Mouse (Mus musculus) G1E (cell line): ENCODE data around the gene Gm3417. TPM values are rescaled to one million over a fixed set of nuclear protein-coding genes. Genes with fewer than 3 reads are reported as not detected.

ENCODE experiments used
- ATAC-seq: 2 replicates; pipeline ENCODE4 v1.8.0; 2016; ENCODE audit warnings: mild to moderate bottlenecking; ENCODE audit not compliant: insufficient number of reproducible peaks, poor library complexity, low FRiP score, severe bottlenecking; ENCODE audit errors: extremely low read depth
- DNase-seq: peaks from one replicate; pipeline ENCODE4 v3.0.0; 2012; ENCODE audit warnings: low spot score
- H3K27me3 ChIP-seq: 2 replicates; pipeline ENCODE4 v1.6.1; 2012; ENCODE audit warnings: mild to moderate bottlenecking, low read length, inconsistent platforms; ENCODE audit not compliant: insufficient read depth
- H3K36me3 ChIP-seq: replicated peaks from 2 replicates; pipeline ENCODE3; 2012; ENCODE audit warnings: mild to moderate bottlenecking, inconsistent platforms
- H3K4me1 ChIP-seq: 2 replicates; pipeline ENCODE4 v1.6.1; 2012; ENCODE audit warnings: low read depth, low read length, inconsistent platforms, mixed read lengths; ENCODE audit not compliant: insufficient read depth
- H3K4me3 ChIP-seq: 2 replicates; pipeline ENCODE4 v1.5.1; 2012; ENCODE audit warnings: low read depth, mild to moderate bottlenecking, inconsistent platforms, low read length, moderate library complexity, mixed read lengths
- H3K9me3 ChIP-seq: replicated peaks from 2 replicates; pipeline ENCODE4 v1.6.1; 2012; ENCODE audit warnings: inconsistent platforms
- CTCF ChIP-seq: IDR thresholded peaks from 2 replicates; pipeline ENCODE4 v1.5.1; 2012; ENCODE audit warnings: low read depth, low read length, inconsistent platforms, mixed read lengths
- GATA1 ChIP-seq: IDR thresholded peaks from 2 replicates; pipeline ENCODE4 v1.6.1; 2012; ENCODE audit warnings: borderline replicate concordance, low read length, inconsistent platforms, mixed read lengths
- GATA2 ChIP-seq: IDR thresholded peaks from 2 replicates; pipeline ENCODE4 v1.6.1; 2012; ENCODE audit warnings: low read depth, low read length, inconsistent platforms, borderline replicate concordance
- POLR2AphosphoS5 ChIP-seq: IDR thresholded peaks from 2 replicates; pipeline ENCODE4 v1.6.1; 2012; ENCODE audit warnings: low read depth, low read length, inconsistent platforms; ENCODE audit not compliant: insufficient replicate concordance
- TAL1 ChIP-seq: conservative IDR thresholded peaks from 2 replicates; pipeline ENCODE4 v1.6.1; 2012; ENCODE audit warnings: low read depth, low read length, inconsistent platforms, mixed read lengths
- polyA plus RNA-seq: library from polyadenylated mRNA; stranded (reverse); fragments of >175 nt; gene quantifications from 2 replicates; pipeline ENCODE4 v1.2.3, GENCODE M21; 2012
- total RNA-seq, 2 experiments: library from RNA; stranded (forward) in 1 of 2; stranded (reverse) in 1 of 2; fragments of 200-1000 nt in 1 of 2; fragments of >200 nt in 1 of 2; fragmentation: Nextera tagmentation in 1 of 2; gene quantifications; 2 replicates each; pipeline ENCODE4 v1.2.3; 2014 to 2017

Gene Gm3417
- total and polyA plus RNA-seq, 3 experiments = 0.27 to 7.0 (median 2.5) TPM

- TF ChIP-seq GATA2 = no peak
- no peak for TF ChIP-seq CTCF
- no peak for TF ChIP-seq TAL1
- TF ChIP-seq GATA1 = no peak
- TF ChIP-seq POLR2AphosphoS5 = no peak
- H3K36me3 ChIP-seq = no peaks in the 10 kb centered on the region
- H3K27me3 ChIP-seq = peaks cover 32% of the 10 kb centered on the region
- no peak for ATAC-seq
- no peak for DNase-seq
- no peaks in the 10 kb centered on the region for H3K9me3 ChIP-seq
- no peak overlapping the region for H3K4me3 ChIP-seq
- peaks cover 8% of the 10 kb centered on the region for H3K4me1 ChIP-seq
Observed at GRCm38 (mm10) chr17:14928631-14929030, 50.0 kb downstream of the Gm3417 start.

DNA sequence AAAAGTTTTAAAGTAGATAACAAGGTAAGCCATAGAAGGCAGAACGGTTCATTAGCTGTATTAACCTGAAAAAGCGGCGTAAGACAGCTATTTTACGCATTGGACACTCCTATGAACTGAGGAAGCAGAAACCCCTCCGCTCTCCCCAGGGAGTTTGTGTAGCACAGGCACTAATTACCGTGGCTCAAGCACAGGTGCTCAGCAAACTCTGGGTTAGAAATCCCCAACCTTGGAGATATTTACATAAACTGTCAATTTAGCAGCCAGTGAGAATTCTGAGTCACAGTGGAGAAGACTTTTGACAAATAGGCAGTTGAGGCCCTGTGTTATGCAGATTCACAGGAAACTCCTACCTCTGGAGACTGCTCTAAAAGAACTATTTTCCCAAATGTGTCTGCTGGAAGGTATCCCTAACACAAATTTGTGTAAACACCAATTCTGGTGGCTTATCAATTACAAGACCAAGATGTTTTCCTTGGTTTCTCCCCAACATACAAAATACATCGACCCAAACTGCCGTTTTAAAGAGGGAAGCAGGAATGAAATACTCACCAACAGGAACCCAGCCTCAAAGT is 50.9 kb downstream of the Gm3417 start:
- DNase-seq = no peak
- H3K9me3 ChIP-seq = no peaks in the 10 kb centered on the region
- no peak for ATAC-seq
- H3K4me3 ChIP-seq = no peak overlapping the region
- peaks cover 8% of the 10 kb centered on the region for H3K4me1 ChIP-seq
- no peak for TF ChIP-seq GATA2
- TF ChIP-seq CTCF = no peak
- no peak for TF ChIP-seq TAL1
- TF ChIP-seq GATA1 = no peak
- no peak for TF ChIP-seq POLR2AphosphoS5
- H3K27me3 ChIP-seq = peaks cover 27% of the 10 kb centered on the region
- H3K36me3 ChIP-seq = no peaks in the 10 kb centered on the region

DNA sequence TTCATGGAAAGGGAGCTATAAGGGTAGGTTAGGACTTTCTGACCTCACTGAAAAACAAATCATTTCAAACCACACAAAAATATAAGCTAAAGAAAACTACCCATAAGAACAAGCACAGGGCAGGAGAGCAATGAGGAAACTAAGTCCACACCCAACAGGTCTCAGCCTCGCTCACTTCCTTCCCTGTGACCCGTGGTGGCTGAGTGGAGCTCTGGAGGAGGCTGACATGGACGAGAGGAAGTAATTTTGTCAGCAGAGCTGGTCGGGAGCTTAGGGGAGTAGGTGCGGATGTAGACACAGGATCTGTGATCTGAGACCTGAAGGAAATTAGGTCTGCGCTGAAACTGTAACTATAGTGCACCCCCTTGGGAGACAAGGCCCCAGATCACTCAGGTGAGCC is 57.0 kb downstream of the Gm3417 start:
- DNase-seq = no peak
- no peaks in the 10 kb centered on the region for H3K9me3 ChIP-seq
- TF ChIP-seq TAL1 = no peak
- TF ChIP-seq GATA2 = no peak
- no peak for TF ChIP-seq GATA1
- no peak for TF ChIP-seq POLR2AphosphoS5
- TF ChIP-seq CTCF = no peak
- no peaks in the 10 kb centered on the region for H3K4me1 ChIP-seq
- no peak for ATAC-seq
- no peaks in the 10 kb centered on the region for H3K36me3 ChIP-seq
- peaks cover 42% of the 10 kb centered on the region for H3K27me3 ChIP-seq
- H3K4me3 ChIP-seq = no peak overlapping the region

GRCm38 (mm10) chr17:14917866-14918265 is 60.7 kb downstream of the Gm3417 start:
- TF ChIP-seq POLR2AphosphoS5 (no peak), CTCF (no peak), TAL1 (no peak), GATA2 (no peak), GATA1 (no peak)
- H3K4me3 ChIP-seq = no peak overlapping the region
- H3K27me3 ChIP-seq = peaks cover 38% of the 10 kb centered on the region
- no peaks in the 10 kb centered on the region for H3K36me3 ChIP-seq
- no peak for ATAC-seq
- no peak for DNase-seq
- no peaks in the 10 kb centered on the region for H3K9me3 ChIP-seq
- no peaks in the 10 kb centered on the region for H3K4me1 ChIP-seq

DNA sequence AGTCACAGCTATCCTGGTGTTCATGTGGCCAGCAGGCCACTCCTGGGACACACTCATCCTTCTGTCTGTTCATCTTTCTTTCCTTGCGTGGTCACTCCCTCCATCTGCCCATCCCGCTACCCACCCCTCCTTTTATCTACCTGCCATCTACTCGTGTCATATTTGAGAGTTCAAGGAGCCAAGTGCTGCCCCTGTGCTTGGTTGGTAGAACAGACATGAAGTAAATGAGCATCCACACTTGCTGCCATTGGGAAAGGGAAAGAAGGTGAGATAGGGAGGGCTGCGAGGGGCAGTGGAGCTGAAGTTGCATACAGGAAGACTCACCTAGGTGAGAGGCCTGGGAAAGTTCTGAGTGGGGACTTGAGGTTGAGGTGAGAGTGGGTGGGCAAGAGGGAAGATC is 64.2 kb downstream of the Gm3417 start:
- no peaks in the 10 kb centered on the region for H3K4me1 ChIP-seq
- no peak for DNase-seq
- no peaks in the 10 kb centered on the region for H3K9me3 ChIP-seq
- H3K27me3 ChIP-seq = peaks cover 25% of the 10 kb centered on the region
- no peak for TF ChIP-seq POLR2AphosphoS5
- TF ChIP-seq GATA1 = no peak
- TF ChIP-seq GATA2 = no peak
- TF ChIP-seq CTCF = no peak
- no peak for TF ChIP-seq TAL1
- H3K4me3 ChIP-seq = no peak overlapping the region
- no peak for ATAC-seq
- no peaks in the 10 kb centered on the region for H3K36me3 ChIP-seq

Other genes with a start within 250 kb of the Gm3417 start
- 2.4 TPM in 1 of 2 replicates, not detected in the other for gene Wdr27, start 35.6 kb downstream of the Gm3417 start, total RNA-seq (2014; fragmentation: Nextera tagmentation)
- gene Wdr27, start 35.6 kb downstream of the Gm3417 start, total RNA-seq (2017) = 0.66 and 3.9 TPM in 2 replicates
- gene Wdr27, start 35.6 kb downstream of the Gm3417 start, polyA plus RNA-seq = 1.7 and 1.9 TPM in 2 replicates
- gene 1600012H06Rik, start 35.6 kb downstream of the Gm3417 start, total RNA-seq (2014; fragmentation: Nextera tagmentation) = 12.3 and 16.1 TPM in 2 replicates
- 18.7 and 19.7 TPM in 2 replicates for gene 1600012H06Rik, start 35.6 kb downstream of the Gm3417 start, total RNA-seq (2017)
- 1.7 and 2.0 TPM in 2 replicates for gene 1600012H06Rik, start 35.6 kb downstream of the Gm3417 start, polyA plus RNA-seq
- gene Phf10, start 17.5 kb downstream of the Gm3417 start, total RNA-seq (2014; fragmentation: Nextera tagmentation) = 187 and 239 TPM in 2 replicates
- gene Phf10, start 17.5 kb downstream of the Gm3417 start, total RNA-seq (2017) = 107 and 124 TPM in 2 replicates
- gene Phf10, start 17.5 kb downstream of the Gm3417 start, polyA plus RNA-seq = 118 and 125 TPM in 2 replicates
- 31.6 and 36.9 TPM in 2 replicates for gene 9030025P20Rik, start 322 bp downstream of the Gm3417 start, total RNA-seq (2014; fragmentation: Nextera tagmentation)
- gene 9030025P20Rik, start 322 bp downstream of the Gm3417 start, total RNA-seq (2017) = 30.4 and 33.3 TPM in 2 replicates
- gene 9030025P20Rik, start 322 bp downstream of the Gm3417 start, polyA plus RNA-seq = 4.0 and 4.7 TPM in 2 replicates
- 10.3 and 12.2 TPM in 2 replicates for gene Gm3435, start 31.4 kb upstream of the Gm3417 start, total RNA-seq (2014; fragmentation: Nextera tagmentation)
- gene Gm3435, start 31.4 kb upstream of the Gm3417 start, total RNA-seq (2017) = 13.9 and 15.1 TPM in 2 replicates
- 0.41 and 1.3 TPM in 2 replicates for gene Gm3435, start 31.4 kb upstream of the Gm3417 start, polyA plus RNA-seq
- 265 and 268 TPM in 2 replicates for gene Ermard, start 62.4 kb upstream of the Gm3417 start, total RNA-seq (2014; fragmentation: Nextera tagmentation)
- gene Ermard, start 62.4 kb upstream of the Gm3417 start, total RNA-seq (2017) = 133 and 138 TPM in 2 replicates
- gene Ermard, start 62.4 kb upstream of the Gm3417 start, polyA plus RNA-seq = 1.3 and 2.2 TPM in 2 replicates
- not detected in 2 replicates for gene Tcte3, start 62.7 kb upstream of the Gm3417 start, total RNA-seq (2014; fragmentation: Nextera tagmentation)
- 1.7 and 4.2 TPM in 2 replicates for gene Tcte3, start 62.7 kb upstream of the Gm3417 start, total RNA-seq (2017)
- 0.62 and 5.1 TPM in 2 replicates for gene Tcte3, start 62.7 kb upstream of the Gm3417 start, polyA plus RNA-seq
- 49.1 and 59.8 TPM in 2 replicates for gene Gm3448, start 62.7 kb upstream of the Gm3417 start, total RNA-seq (2014; fragmentation: Nextera tagmentation)
- 24.9 and 31.0 TPM in 2 replicates for gene Gm3448, start 62.7 kb upstream of the Gm3417 start, total RNA-seq (2017)
- gene Gm3448, start 62.7 kb upstream of the Gm3417 start, polyA plus RNA-seq = 2.3 and 2.7 TPM in 2 replicates